Mouse (Mus musculus) cortical plate, adult 2 months (tissue): ENCODE measurements around the gene Bbox1.

ENCODE experiments used
- CTCF ChIP-seq: fragments of 200-500 bp; IDR thresholded peaks from 2 replicates; pipeline ENCODE4 v1.5.1; 2011; ENCODE audit warnings: mild to moderate bottlenecking, control low read depth, low read length; ENCODE audit not compliant: insufficient read depth; ENCODE audit errors: extremely low read depth
- POLR2A ChIP-seq: fragments of 200-500 bp; IDR thresholded peaks from 2 replicates; pipeline ENCODE4 v1.6.1; 2011; ENCODE audit warnings: mild to moderate bottlenecking, low read length, control low read depth; ENCODE audit not compliant: insufficient read depth; ENCODE audit errors: extremely low read depth

DNA sequence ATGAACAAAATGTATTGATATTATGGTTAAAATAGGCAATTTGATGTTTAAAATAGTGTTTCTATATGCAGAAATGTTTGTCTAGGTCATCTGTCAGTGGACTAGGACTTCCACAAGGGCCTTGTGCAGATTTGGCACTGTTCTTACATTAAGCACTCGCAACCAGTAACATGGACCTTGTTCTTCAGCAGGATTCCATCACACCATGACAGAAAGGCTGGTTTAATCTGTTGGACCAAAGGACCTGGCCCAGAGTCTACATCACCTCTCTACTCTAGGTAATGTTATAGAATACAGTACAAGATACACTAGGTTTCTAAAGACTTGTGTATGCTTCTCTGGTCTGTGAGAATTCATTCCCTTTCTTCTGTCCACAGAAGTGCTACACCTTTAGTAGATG is 4.4 kb upstream of the Bbox1 start:
- no peak for TF ChIP-seq CTCF
- TF ChIP-seq POLR2A, result no peak
